Mouse (Mus musculus) MN1 (cell line): ENCODE measurements around the gene Krt5.
"Not testable (repeated sequence)": the region's sequence is repeated elsewhere in the genome, so short reads cannot be mapped to it uniquely, and the experiment has no call there.

Experiments
- DNase-seq: peaks from one replicate; pipeline ENCODE4 v3.0.0-alpha.2; 2016; ENCODE audit warnings: low spot score

Gene Krt5

DNA sequence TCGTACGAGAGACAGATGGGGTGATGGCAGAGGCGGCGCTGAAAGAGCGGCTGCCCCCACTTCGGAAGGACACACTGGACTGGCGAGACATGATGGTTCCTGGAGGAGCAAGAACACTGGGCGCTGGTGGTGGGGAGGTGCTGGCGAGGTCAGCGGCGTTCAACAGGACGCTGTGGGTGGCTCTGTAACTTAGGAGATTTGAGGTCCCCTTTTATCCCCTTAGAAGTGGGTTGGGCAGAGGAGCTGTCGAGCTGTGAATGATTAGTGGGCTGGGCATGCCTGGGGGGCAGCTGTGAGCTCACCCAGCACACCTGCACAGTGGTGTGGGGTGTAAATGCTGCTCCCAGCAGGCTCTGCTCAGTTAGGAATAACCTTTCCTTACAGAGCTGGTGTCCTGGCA lies at the start of gene Krt5:
Gene Krt5, minus strand, starts transcription at position 179 of the 400 bp plus-strand sequence.
- no peak for DNase-seq

DNA sequence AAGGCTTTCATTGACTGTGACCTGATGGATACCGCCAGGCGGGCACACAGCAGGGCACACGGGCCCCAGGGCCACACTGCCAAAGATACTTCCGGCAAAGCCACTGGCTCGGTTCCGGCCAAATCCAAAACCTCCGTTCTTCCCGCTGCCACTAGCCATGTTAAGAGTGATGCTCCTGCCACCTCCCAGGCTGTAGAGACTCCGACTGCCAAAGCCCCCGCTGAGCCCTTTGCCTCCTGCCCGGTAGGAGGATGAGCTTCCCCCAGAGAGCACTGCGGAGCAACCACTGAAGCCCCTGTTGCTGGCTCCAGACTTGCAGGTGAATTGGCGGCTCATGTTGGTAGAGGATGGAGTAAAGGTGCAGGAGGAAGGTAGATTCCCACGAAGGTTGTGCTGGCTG lies 30.0 kb upstream of the Krt5 start, which contains the start of gene Krt71:
Gene Krt71, minus strand, starts transcription at position 399 of the 400 bp plus-strand sequence.
- no peak for DNase-seq

DNA sequence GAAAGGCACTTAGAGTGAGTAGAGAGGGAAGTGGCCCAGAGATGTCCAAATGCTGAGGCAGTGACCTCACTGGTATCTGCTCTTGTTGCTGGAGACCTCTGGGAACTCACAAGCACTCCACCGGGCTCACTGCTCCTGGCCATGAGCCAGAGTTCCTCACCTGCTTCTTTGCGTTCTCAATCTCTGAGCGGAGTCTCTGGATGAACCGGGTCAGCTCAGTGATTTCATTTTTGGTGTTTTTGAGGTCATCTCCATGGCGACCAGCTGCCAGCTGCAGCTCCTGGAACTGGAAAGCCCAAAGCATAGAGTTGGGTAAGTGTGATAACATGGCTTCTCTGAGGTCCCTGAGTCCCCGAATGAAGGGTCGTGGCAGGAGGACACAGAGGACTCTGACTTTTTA lies 25.1 kb upstream of the Krt5 start:
- no peak for DNase-seq

DNA sequence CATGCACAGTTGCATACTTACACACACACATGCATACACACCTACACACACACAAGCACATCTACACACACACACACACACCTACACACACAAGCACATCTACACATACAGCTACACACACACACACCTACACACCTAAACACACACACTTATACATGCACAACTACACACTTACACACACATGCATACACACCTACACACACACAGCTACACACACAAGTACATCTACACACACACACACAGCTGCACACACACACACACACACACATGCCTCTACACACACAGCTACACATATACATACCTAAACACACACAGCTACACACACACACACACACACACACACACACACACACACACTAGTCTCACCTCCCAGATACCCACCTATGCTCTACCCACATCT lies 18.0 kb upstream of the Krt5 start:
- no peak for DNase-seq

DNA sequence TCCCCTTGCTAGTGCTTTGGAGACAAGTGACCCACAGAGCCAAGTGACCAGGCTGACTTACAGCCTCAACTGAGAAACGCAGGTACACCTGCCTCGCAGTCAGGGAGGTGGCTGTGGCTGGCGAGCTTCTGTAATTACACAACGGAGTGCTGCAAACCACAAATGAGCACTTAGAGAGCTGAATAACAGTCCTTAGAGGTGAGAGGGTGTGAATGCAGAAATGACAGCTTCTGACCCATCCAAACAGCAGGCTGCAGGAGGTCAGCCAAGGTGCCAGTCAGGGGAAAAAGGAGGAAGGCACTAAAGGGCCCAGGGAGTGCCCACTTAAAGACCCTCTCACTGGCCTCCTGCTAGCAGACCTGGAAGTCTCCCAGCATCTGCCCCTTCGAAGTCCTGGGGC lies 12.0 kb upstream of the Krt5 start:
- DNase-seq: no peak

DNA sequence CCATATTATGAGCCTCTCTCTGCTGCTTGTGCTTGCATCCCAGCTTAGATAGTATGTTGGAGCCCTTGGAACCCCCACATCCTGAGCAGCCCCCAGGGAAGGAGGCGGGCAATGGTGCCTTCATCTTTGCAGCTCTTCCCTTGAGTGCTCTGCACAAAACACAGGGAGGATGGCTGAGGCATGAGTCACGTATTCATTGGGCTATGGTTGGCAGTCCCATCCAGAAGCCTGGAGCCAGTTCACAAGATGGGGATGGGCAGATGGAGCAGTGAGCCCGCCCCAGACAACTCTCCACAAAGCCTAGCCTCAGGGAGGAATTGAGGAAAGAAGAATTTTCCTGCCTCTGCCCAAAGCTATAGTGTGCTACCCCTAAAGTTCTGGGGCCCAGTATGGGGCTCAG lies 3.1 kb upstream of the Krt5 start:
- no peak for DNase-seq

DNA sequence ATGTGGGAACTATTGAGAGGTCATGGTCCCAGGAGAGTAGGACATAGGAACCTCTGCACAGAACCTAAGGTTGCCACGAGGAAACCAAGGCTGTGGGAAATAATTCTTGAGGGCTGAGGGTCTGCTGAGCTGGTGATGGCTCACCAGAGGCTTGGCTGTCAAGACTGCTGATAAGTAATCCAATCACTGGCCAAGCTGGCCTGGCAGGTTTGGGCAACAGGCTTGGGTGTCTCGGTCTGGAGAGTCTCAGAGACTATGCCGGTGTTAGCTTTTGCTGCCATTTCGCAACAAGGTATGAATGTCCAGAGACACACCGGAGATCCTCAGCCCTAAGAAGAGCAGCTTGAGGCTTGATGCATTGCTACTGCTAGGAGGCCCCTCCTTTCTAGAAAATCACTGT lies 1.7 kb upstream of the Krt5 start:
- no peak for DNase-seq

DNA sequence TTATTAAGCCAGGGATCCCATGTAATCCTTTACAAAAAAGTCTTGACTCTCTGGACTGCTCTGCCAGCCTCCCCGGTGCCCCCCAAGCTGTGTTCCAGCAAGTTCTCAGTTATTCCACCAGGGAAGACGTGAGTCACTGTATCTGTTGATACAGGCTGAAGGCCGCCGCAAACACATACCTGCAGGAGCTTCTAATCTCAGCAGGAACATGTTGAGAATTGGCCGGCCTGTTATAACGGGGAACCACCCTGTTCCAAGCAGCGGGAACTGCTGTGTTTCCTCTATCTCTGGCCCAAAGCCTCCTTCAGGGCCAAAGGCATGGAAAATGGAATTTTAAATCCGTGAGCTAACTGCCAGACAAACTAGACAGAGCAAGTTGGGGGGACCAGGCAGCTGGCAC lies 1.0 kb upstream of the Krt5 start:
- DNase-seq: no peak

DNA sequence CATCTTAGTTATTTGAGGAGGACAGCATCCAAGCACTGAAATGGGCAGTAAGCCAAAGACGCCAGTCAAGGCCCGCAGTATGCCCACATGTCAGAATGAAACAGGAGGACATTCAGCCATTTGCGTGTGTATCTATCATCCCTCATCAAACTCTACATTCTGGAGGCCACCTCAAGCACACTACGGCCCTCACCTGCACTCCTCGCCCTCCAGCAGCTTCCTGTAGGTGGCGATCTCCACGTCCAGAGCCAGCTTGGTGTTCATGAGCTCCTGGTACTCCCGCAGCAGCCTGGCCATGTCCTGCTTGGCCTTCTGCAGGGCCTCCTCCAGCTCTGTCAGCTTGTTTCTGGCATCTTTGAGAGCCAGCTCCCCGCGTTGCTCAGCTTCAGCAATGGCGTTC lies 4.0 kb downstream of the Krt5 start:
- no peak for DNase-seq

DNA sequence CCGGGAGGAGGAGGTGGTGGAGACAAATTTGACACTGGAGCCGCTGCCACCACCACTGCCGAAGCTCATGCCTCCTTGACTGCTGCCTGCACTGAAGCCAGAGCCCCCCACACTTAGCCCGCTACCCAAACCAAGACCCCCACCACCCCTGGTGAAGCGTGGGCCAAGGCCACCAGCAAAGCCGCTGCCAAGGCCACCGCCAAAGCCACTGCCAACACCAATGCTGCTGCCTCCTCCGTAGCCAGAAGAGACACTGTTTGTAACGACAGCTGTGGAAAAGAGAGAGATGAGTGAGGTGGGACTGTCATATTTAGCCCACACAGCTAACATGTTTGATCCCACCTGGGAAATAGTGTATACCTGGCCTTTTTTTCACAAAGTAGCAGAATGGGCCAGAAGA lies 5.2 kb downstream of the Krt5 start:
- DNase-seq: no peak

DNA sequence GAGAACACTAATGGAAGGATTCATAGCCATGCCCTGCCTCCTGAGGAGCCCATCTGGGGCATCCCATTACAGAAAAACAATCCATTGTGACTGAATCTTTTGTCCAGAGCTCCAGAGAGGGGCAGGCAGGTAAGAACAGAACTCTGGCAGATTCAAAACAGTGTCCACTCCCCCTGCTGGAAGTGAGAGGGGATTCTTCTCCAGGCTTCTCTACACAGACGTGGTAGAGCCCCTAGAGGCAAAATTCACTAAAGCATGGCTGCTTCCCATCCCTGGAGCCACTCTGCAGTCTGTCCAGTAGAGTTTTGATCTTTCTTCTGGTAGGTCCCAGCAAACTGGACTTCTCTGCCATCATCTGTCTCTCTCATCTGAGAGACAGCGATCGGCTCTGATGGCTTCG lies 8.6 kb downstream of the Krt5 start:
- no peak for DNase-seq

DNA sequence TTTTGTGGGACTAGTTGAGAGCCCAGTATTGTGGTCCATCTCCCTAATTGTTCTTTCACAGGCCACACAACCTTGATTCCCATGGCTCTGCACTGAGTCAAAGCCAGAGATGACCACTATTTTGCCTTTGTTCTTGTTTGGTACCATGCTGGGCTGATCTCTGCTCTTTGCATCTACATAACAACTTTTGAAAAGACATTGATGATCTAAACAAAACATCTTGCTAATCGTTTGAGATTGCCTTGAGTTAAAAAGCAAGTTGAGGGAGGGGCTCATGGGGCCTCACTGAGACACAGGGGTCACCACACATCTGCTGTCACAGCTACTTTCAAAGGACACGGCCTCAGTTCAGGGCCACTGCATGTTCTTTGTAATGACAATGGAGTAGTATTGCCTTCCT lies 10.3 kb downstream of the Krt5 start:
- DNase-seq: no peak

DNA sequence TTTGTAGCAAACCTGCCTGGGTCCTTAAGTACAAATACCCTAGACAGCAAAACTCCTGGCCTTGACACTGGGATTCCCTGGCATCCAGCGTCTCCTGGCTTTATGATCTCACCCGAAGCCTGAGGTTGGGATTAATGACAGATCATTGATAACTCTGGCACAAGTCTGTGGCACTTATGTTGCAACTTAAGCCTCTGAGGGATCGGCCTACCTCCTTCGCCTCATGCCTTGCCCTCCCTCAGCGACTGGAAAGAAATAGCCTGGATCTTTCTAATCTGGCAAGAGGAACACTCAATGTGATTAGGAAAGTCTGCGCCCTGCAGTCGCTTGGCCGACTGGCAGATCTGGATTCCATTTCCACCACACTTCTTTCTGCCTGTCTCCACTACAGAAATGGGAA lies 12.8 kb downstream of the Krt5 start:
- DNase-seq: no peak

DNA sequence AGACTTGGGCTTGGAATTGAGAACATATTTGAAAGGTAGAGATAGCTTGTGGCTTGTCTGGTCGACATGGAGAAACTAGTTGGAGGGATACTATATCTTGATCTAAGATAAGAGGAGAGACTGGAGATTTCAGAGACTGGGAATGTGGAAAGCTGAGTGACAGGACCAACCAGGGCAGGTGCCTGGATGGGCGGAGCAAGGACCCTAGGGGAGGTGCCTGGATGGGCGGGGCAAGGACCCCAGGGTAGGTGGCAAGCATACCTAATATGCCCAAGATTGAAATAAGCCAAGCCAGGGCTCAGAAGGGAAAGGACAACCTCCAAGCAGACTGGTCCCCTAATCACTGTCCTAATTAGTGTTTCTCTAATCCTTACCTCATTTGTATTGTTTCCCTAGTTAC lies 13.5 kb downstream of the Krt5 start:
- no peak for DNase-seq

DNA sequence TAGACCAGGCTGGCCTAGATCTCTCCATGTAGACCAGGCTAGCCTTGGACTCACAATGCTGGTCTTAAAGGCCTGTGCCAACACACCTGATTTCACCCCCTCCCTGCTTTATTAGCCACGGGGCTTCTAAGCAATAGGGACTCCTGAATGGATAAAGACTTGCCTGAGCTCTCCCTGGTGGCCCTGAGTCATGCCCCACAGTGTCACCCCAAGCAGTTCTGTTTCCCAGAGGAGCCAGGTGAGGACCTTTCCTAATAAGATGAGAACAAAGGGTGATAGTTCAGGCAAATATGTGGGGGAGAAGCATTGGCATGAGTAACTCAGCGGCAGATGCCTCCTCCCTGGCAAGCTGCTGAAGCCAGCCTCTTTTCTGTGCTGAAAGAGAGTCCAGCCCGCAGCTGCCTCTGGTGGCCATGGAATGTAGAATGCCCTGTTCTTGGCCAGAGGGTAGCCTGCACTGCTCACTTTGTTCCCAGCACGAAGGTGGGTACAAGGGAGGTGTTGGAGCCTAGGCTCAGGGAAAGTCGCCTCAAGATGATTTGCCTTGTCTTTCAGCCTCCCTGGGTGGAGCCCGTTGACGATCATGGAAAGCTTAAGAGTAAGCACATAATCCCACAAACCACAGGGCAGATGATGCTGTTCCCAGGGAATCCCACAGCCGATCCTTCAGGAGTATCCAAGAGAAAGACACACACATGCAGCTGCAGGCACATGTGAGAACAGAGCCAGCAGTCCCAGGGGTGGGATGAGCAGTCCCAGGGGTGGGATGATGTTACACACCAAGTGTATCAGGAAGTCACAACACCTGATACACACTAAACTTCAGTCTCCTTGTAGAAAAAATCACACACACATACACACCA lies 15.1 kb downstream of the Krt5 start:
- no peak for DNase-seq

DNA sequence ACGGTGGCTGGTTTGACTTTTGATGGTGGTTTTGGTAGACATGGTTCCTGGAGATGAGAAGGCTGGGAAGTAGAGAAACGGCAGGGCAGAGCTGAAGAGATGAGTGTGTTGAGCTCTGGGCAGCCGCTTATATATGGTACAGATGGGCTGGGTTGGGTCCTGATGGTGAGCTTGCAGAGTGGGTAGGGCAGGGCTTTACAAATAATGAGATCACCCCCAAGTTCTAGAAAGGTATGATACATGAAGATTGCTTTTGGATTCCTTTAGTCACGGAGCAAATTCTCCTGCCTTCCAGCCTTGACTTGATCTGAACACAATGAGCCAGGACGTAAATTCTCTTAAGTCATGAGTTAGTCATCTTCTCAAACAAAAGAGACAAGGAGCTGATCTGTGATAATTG lies 18.5 kb downstream of the Krt5 start, which contains the start of gene Krt6a:
Gene Krt6a, minus strand, starts transcription at position 101 of the 400 bp plus-strand sequence.
- DNase-seq: no peak

DNA sequence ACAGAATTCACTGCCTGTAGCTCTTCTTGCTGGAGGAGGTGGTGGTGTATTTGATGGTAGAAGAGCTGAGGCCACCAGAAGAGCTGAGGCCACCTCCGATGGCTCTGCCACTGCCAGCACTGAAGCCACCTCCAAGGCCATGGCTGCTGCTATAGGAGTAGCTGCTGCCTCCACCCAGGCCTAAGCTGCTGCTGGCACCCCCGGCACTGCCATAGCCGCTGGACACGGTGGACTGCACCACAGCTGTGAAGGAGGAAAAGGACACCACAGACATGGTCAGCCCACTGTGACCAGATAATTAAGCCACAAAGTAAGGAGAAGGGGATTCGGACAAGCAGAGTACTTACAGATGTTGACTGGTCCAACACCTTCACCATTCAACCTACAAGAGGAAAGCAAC lies 22.2 kb downstream of the Krt5 start:
- not testable (repeated sequence) for DNase-seq

DNA sequence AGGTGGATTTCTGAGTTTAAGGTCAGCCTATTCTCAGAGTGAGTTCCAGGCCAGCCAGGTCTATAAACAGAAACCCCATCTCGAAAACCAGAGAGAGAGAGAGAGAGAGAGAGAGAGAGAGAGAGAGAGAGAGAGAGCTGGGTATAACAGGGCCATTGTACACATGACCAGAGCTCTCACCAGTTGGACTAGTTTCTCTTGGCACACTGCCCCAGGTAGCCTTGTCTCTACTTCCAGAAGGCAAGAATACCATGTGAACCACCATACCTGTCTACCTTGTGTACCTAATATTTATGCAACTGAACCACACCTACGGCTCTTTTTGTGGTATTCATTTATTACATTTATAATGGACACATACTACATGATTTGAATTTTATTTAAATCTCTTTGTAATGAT lies 24.5 kb downstream of the Krt5 start:
- no peak for DNase-seq

DNA sequence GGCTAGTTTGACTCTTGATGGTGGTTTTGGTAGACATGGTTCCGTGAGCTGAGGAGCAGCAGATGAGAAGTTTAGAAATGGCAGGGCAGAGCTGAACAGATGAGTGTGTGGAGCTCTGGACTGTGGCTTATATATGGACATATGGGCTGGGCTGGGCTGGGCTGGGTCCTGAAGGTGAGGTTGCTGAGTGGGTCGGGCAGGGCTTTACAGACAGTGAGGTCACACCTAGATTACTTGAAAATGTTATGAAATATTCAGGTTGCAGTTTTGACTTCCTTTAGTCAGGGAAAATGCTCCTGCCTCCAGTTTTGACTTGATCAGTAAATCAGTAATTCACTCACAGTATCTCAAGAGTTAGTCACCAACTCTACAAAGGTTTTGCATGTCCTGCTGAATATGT lies 32.5 kb downstream of the Krt5 start, which contains the start of gene Krt6b:
Gene Krt6b, minus strand, starts transcription at position 101 of the 400 bp plus-strand sequence.
- DNase-seq: no peak

DNA sequence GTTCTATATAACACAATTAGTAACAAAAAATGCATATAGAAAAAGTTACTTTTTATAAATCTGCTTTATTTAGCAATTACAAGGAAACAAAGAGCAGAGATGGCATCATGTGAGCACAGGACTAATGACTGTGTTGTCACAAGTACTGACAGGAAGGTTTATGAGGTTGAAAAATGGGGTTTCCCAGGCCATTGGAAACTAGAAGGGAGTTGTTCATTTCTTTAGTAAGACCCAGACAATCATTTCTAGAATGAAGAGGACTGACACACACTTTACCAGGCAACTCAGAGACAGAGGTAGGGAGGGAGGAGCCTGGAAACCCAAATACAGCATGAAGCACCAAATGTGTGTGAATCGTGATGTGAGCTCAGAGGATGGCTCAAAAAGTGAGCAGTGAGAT lies 36.7 kb downstream of the Krt5 start:
- no peak for DNase-seq
